In the genomic region with DNA sequence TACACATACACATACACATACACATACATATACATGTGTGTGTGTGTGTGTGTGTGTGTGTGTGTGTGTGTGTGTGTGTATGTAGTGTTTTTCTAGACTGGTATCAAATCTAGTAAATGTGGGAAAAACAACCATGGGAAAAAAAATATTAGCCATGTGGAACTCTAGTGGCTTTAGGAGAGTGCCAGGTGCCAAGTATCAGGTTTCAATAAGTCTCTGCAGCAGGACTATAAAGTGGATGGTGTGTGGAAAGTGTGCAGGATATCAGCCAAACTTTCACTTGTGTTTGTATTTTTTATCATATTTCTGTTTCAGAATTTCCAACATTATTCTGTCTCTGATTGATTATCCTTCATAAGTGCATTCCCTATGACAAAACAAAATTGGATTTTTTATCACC, we compare ENCODE assay signal across 17 mouse cellular contexts.
DNase-seq lines count a peak whose midpoint lies in the region; ATAC-seq and TF ChIP-seq lines count a peak whose summit lies in the region.
"Had no signal": no experiment of that assay in that cellular context is flagged by ENCODE, and none has a peak within 500 bp of the region (broad histone marks: within the 10 kb centered on the region; RNA-seq: fewer than 3 reads in every experiment).

No protein-coding gene starts in this region.

- H3K27me3 ChIP-seq in limb, embryonic 11.5 days (ENCODE audit: control insufficient read depth, insufficient read depth, low read length): no peaks in the 10 kb centered on the region
- H3K27me3 ChIP-seq in limb, embryonic 10.5 days (ENCODE audit: low read depth, poor library complexity, severe bottlenecking): no peaks in the 10 kb centered on the region
- no peaks in the 10 kb centered on the region for H3K27me3 ChIP-seq in limb, embryonic 12.5 days
- H3K27me3 ChIP-seq in limb, embryonic 14.5 days (ENCODE audit: control insufficient read depth, insufficient read depth, low read length): no peaks in the 10 kb centered on the region
- H3K27me3 ChIP-seq: embryonic facial prominence, embryonic 13.5 days; forebrain, embryonic 13.5 days had no signal

- no peak overlapping the region for H3K4me3 ChIP-seq in limb, embryonic 11.5 days (ENCODE audit: low read depth, low read length)
- H3K4me3 ChIP-seq in limb, embryonic 10.5 days: no peak overlapping the region
- no peak overlapping the region for H3K4me3 ChIP-seq in limb, embryonic 12.5 days (replicated peaks)
- no peak overlapping the region for H3K4me3 ChIP-seq in limb, embryonic 14.5 days (replicated peaks; ENCODE audit: low read length)
- H3K4me3 ChIP-seq: embryonic facial prominence, embryonic 13.5 days; forebrain, embryonic 13.5 days had no signal

- ATAC-seq in limb, embryonic 11.5 days (ENCODE audit: insufficient number of reproducible peaks, low FRiP score, low TSS enrichment, low read depth): peak; percentile 70; the same call in 1 of the 2 replicates
- ATAC-seq in limb, embryonic 12.5 days (ENCODE audit: insufficient number of reproducible peaks, insufficient read depth, low FRiP score, low TSS enrichment, low read depth): peak; percentile 88
- no peak; the same call in 1 of the 2 replicates for ATAC-seq in limb, embryonic 14.5 days (ENCODE audit: low FRiP score, low read depth)
- ATAC-seq: forebrain, embryonic 13.5 days; forebrain, embryonic 16.5 days had no signal

- H3K4me2 ChIP-seq in limb, embryonic 11.5 days (ENCODE audit: low read depth, severe bottlenecking): no peak overlapping the region
- H3K4me2 ChIP-seq in limb, embryonic 12.5 days: no peak overlapping the region
- H3K4me2 ChIP-seq in limb, embryonic 14.5 days (replicated peaks; ENCODE audit: low read depth, low read length, severe bottlenecking): no peak overlapping the region
- H3K4me2 ChIP-seq: embryonic facial prominence, embryonic 13.5 days; forebrain, embryonic 13.5 days had no signal

- DNase-seq in limb, embryonic 11.5 days (ENCODE audit: low spot score): no peak
- no peak for DNase-seq in limb, embryonic 10.5 days (ENCODE audit: low spot score)
- DNase-seq in limb, embryonic 14.5 days (ENCODE audit: low spot score): peak; percentile 32
- no peak for DNase-seq in left cerebral cortex, postnatal 4 days
- DNase-seq in adrenal gland, postnatal 14 days: no peak
- DNase-seq: adrenal gland, adult 2 months; adrenal gland, postnatal 10 days; adrenal gland, postnatal 36 days; cerebellum, adult 11-12 months; cerebellum, adult 2 months; cerebellum, adult 9-10 months; cerebellum, postnatal 10 days; cerebellum, postnatal 25 days had no signal

- intact Hi-C loops in left cerebral cortex, postnatal 4 days (cut with DNase I): no loop called here

- no peaks in the 10 kb centered on the region for H3K36me3 ChIP-seq in limb, embryonic 11.5 days (ENCODE audit: control insufficient read depth, insufficient read depth, low read length)
- H3K36me3 ChIP-seq in limb, embryonic 10.5 days: no peaks in the 10 kb centered on the region
- no peaks in the 10 kb centered on the region for H3K36me3 ChIP-seq in limb, embryonic 12.5 days
- H3K36me3 ChIP-seq in limb, embryonic 14.5 days (ENCODE audit: control insufficient read depth, insufficient read depth, low read length): no peaks in the 10 kb centered on the region
- H3K36me3 ChIP-seq: embryonic facial prominence, embryonic 13.5 days had no signal

- no peak overlapping the region for H3K27ac ChIP-seq in limb, embryonic 11.5 days (replicated peaks; ENCODE audit: low read depth, low read length)
- H3K27ac ChIP-seq in limb, embryonic 10.5 days: no peak overlapping the region
- H3K27ac ChIP-seq in limb, embryonic 12.5 days: no peak overlapping the region
- H3K27ac ChIP-seq in limb, embryonic 14.5 days (replicated peaks; ENCODE audit: low read depth, low read length): no peak overlapping the region
- H3K27ac ChIP-seq: embryonic facial prominence, embryonic 13.5 days; forebrain, embryonic 13.5 days had no signal

- H3K4me1 ChIP-seq in limb, embryonic 11.5 days (ENCODE audit: control insufficient read depth, insufficient read depth, low read length): no peaks in the 10 kb centered on the region
- H3K4me1 ChIP-seq in limb, embryonic 10.5 days: no peaks in the 10 kb centered on the region
- H3K4me1 ChIP-seq in limb, embryonic 12.5 days (replicated peaks): no peaks in the 10 kb centered on the region
- H3K4me1 ChIP-seq in limb, embryonic 14.5 days (ENCODE audit: control insufficient read depth, insufficient read depth, low read length): no peaks in the 10 kb centered on the region
- H3K4me1 ChIP-seq: embryonic facial prominence, embryonic 13.5 days; forebrain, embryonic 13.5 days had no signal

- no peak overlapping the region for H3K9ac ChIP-seq in limb, embryonic 11.5 days (ENCODE audit: low read length)
- no peak overlapping the region for H3K9ac ChIP-seq in limb, embryonic 12.5 days (replicated peaks)
- H3K9ac ChIP-seq in limb, embryonic 14.5 days (ENCODE audit: low read depth, low read length, severe bottlenecking): no peak overlapping the region
- H3K9ac ChIP-seq: embryonic facial prominence, embryonic 13.5 days; forebrain, embryonic 13.5 days had no signal

- TF ChIP-seq POLR2A in limb, embryonic 14.5 days (IDR thresholded peaks at IDR 0.05; ENCODE audit: borderline replicate concordance, extremely low read depth, insufficient read depth, insufficient read length): no peak

- no peaks in the 10 kb centered on the region for H3K9me3 ChIP-seq in limb, embryonic 11.5 days (ENCODE audit: control insufficient read depth, low read length)
- H3K9me3 ChIP-seq in limb, embryonic 10.5 days (replicated peaks): no peaks in the 10 kb centered on the region
- no peaks in the 10 kb centered on the region for H3K9me3 ChIP-seq in limb, embryonic 12.5 days
- no peaks in the 10 kb centered on the region for H3K9me3 ChIP-seq in limb, embryonic 14.5 days (ENCODE audit: control insufficient read depth, low read length)
- H3K9me3 ChIP-seq: embryonic facial prominence, embryonic 13.5 days; forebrain, embryonic 13.5 days had no signal
